ENCODE assay signal across 8 mouse cellular contexts in the genomic region with DNA sequence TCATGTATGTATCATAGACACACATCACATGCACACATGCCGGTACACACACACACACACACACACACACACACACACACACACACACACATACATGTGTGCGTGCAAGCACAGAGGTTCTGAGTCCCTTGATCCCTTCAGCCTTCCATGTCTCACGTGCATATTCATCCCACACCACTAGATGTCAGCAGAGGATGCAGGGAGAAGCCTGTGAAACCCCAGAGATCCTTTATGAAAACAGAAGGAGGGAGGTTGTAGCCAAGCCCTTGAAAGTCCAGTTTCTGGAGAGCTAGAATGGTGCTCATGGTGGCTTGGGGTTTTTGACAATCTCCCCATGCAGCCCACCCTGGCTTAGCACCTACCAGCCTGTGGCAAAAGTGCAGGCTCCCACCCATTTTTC.
DNase-seq lines count a peak whose midpoint lies in the region; ATAC-seq lines count a peak whose summit lies in the region.
"Not testable (repeated sequence)": the region's sequence is repeated elsewhere in the genome, so short reads cannot be mapped to it uniquely, and the experiment has no call there.

No protein-coding gene starts in this region.

- peak; percentile 90 for ATAC-seq in frontal cortex, adult (ENCODE audit: low TSS enrichment)
- peak; percentile 51; the same call in 1 of the 2 replicates for ATAC-seq in hindbrain, embryonic 12.5 days (ENCODE audit: low FRiP score)

- not testable (repeated sequence) for H3K36me3 ChIP-seq in hindbrain, embryonic 12.5 days

- 32% methylated on average over 3 of the region's 3 CpGs for WGBS in hindbrain, embryonic 12.5 days

- H3K4me1 ChIP-seq in hindbrain, embryonic 12.5 days: not testable (repeated sequence)

- H3K9me3 ChIP-seq in hindbrain, embryonic 12.5 days (replicated peaks): not testable (repeated sequence)

- not testable (repeated sequence) for H3K27me3 ChIP-seq in hindbrain, embryonic 12.5 days

- H3K27ac ChIP-seq in hindbrain, embryonic 12.5 days: not testable (repeated sequence)

- H3K4me3 ChIP-seq in hindbrain, embryonic 12.5 days: not testable (repeated sequence)

- H3K4me2 ChIP-seq in hindbrain, embryonic 12.5 days (replicated peaks): not testable (repeated sequence)

- H3K9ac ChIP-seq in hindbrain, embryonic 12.5 days: not testable (repeated sequence)

- DNase-seq in MN1 (ENCODE audit: low spot score): peak; percentile 32
- peak; percentile 79 for DNase-seq in cerebellum, adult 8-10 months
- peak; percentile 84 for DNase-seq in layer of hippocampus, adult 9-10 months (ENCODE audit: low spot score)
- DNase-seq in lung, postnatal 14 days: peak; percentile 86
- DNase-seq in ovary, postnatal 36 days (ENCODE audit: low spot score): peak; percentile 62
- DNase-seq in thymus, postnatal 36 days: peak; percentile 76 to 77

Comparison
In these comparisons a context has a peak if more than half of its experiments do, and no peak if none do; other contexts are left out.
1. DNase-seq: peak in every context shown above with its lines; median percentile 86 in lung, postnatal 14 days; 84 in layer of hippocampus, adult 9-10 months; 79 in cerebellum, adult 8-10 months; 76 in thymus, postnatal 36 days; 62 in ovary, postnatal 36 days; 32 in MN1.